Mouse (Mus musculus): ENCODE data around the gene Slc35f3. TPM values are rescaled to one million over a fixed set of nuclear protein-coding genes. Genes with fewer than 3 reads are reported as not detected.

The Slc35f3 gene
- polyA plus RNA-seq, 1 experiment from 2014 or later = 0.56 TPM

GRCm38 (mm10) chr8:126424163-126424562 lies 125.8 kb downstream of the Slc35f3 start:
- no peak overlapping the region for H3K27ac ChIP-seq
- peak overlapping the region; percentile 13; the same call in 1 of the 2 replicates for H3K9ac ChIP-seq
- ATAC-seq (ENCODE audit: low FRiP score) = no peak
- peaks cover 34% of the 10 kb centered on the region for H3K36me3 ChIP-seq
- H3K4me3 ChIP-seq = no peak overlapping the region
- H3K9me3 ChIP-seq (replicated peaks) = no peaks in the 10 kb centered on the region
- peaks cover 11% of the 10 kb centered on the region for H3K4me1 ChIP-seq
- WGBS = 93% methylated on average over 4 of the region's 4 CpGs
- no peak overlapping the region for H3K4me2 ChIP-seq (replicated peaks)
- no peaks in the 10 kb centered on the region for H3K27me3 ChIP-seq

DNA sequence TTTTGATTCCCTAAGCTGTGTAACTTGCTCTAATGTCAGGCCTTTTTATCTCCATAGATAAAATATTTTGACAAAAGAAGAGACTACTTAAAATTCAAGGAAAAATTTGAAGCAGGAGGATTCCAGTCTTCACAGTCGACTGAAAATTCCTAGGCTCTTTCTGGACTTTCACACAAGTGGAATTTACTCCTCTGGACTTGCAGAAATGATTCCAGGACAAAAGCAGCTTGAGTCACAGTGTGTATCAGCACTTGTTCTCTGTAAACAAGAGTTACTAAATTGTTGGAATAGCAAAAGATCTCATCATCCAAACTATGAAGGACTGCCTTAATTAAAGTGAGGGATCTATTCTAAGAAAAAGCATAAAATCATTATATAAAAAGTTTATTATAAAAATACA lies 126.6 kb downstream of the Slc35f3 start:
- no peak for ATAC-seq (ENCODE audit: low FRiP score)
- Histone ChIP-seq H3K9me3 (replicated peaks) (no peaks in the 10 kb centered on the region), H3K9ac (no peak overlapping the region), H3K27me3 (no peaks in the 10 kb centered on the region), H3K36me3 (peaks cover 41% of the 10 kb centered on the region), H3K4me2 (replicated peaks) (no peak overlapping the region), H3K27ac (no peak overlapping the region), H3K4me1 (peaks cover 11% of the 10 kb centered on the region), H3K4me3 (no peak overlapping the region)
- WGBS = 71% methylated on average over 1 of the region's 1 CpGs

DNA sequence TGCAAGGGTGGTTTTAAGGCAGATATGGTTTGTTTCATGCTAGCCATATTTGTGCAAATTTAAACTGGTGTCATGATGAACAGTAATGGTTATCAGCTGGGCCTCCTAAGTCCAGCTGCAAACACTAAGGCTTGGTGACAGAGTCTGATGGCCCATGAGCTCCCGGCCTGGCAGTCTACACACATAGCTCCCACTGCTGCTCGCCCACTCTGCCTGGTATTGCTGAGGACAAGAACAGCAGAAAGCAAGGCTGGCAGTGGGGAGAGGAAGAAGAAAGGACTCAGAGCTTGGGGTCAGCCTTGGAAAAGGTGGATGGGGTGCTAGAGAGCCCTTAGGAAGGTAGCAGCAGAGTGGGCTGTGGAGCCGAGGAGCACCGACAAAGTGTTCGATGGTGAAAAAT lies 131.3 kb downstream of the Slc35f3 start:
- H3K4me1 ChIP-seq = no peaks in the 10 kb centered on the region
- H3K4me2 ChIP-seq (replicated peaks) = no peak overlapping the region
- WGBS = 94% methylated on average over 5 of the region's 5 CpGs
- H3K27me3 ChIP-seq = no peaks in the 10 kb centered on the region
- no peaks in the 10 kb centered on the region for H3K9me3 ChIP-seq (replicated peaks)
- no peak overlapping the region for H3K9ac ChIP-seq
- peaks cover 56% of the 10 kb centered on the region for H3K36me3 ChIP-seq
- H3K27ac ChIP-seq = no peak overlapping the region
- no peak overlapping the region for H3K4me3 ChIP-seq
- ATAC-seq (ENCODE audit: low FRiP score) = no peak

DNA sequence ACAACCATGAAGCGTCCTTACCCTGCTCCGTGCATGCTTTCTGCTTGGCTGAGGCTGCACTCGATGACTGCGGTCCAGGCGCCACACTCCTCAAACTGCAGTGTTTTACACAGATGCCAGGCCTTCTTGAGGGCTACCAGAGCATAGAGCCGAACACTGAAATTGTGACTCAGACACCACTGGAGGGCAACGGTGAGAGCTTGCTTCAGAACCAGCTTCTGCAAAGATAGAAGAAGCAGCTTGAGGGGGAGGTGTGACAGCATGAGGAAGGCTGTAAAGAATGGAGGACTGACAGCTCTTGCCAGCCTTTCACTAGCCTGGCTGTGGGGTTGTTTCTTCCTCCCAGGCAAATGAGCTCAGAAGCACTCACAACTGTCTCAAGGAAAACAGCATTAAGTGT lies 135.5 kb downstream of the Slc35f3 start:
- Histone ChIP-seq H3K9me3 (replicated peaks) (no peaks in the 10 kb centered on the region), H3K4me1 (no peaks in the 10 kb centered on the region), H3K4me3 (no peak overlapping the region), H3K4me2 (replicated peaks) (no peak overlapping the region), H3K9ac (no peak overlapping the region), H3K36me3 (peaks cover 54% of the 10 kb centered on the region), H3K27ac (no peak overlapping the region), H3K27me3 (no peaks in the 10 kb centered on the region)
- whole genome bisulfite sequencing = 88% methylated on average over 7 of the region's 7 CpGs
- ATAC-seq (ENCODE audit: low FRiP score) = no peak

DNA sequence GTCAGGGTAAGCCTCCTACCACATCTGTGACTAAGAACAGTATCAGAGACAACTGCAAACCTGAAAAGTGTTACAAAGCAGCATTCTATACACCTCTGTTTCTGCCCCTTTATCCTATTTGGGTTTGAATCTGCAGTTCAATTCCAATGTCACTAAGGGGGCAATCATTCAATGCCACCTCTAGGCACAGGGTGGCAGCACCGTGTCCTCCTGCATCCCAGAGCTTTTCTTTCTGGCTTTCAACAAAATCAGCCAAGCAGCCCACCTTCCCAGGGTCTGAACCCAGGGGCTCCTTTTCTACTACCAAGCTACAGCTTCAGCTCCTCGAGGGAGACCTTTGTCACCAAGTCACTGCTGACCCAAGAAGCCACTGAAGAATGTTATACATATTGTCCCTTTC lies 140.6 kb downstream of the Slc35f3 start:
- H3K27ac ChIP-seq = no peak overlapping the region
- no peaks in the 10 kb centered on the region for H3K9me3 ChIP-seq (replicated peaks)
- WGBS = 46% methylated on average over 2 of the region's 2 CpGs
- peaks cover 44% of the 10 kb centered on the region for H3K36me3 ChIP-seq
- H3K9ac ChIP-seq = no peak overlapping the region
- no peak overlapping the region for H3K4me3 ChIP-seq
- no peak for ATAC-seq (ENCODE audit: low FRiP score)
- H3K27me3 ChIP-seq = no peaks in the 10 kb centered on the region
- H3K4me2 ChIP-seq (replicated peaks) = no peak overlapping the region
- no peaks in the 10 kb centered on the region for H3K4me1 ChIP-seq

Other genes starting within 250 kb of the Slc35f3 start
- gene Coa6, start 124.0 kb downstream of the Slc35f3 start, polyA plus RNA-seq (2016; fragmentation: Nextera tagmentation; extraction: Ambion mirVana) = 39.5 and 43.2 TPM in 2 replicates
- 2.6 and 2.8 TPM in 2 replicates for gene Tarbp1, start 176.5 kb downstream of the Slc35f3 start, polyA plus RNA-seq (2016; fragmentation: Nextera tagmentation; extraction: Ambion mirVana)

All from hindbrain, embryonic 12.5 days (tissue).